Mouse (Mus musculus) CH12.LX (cell line): ENCODE results near the gene Mllt10. TPM values are rescaled to one million over a fixed set of nuclear protein-coding genes. Genes with fewer than 3 reads are reported as not detected.

Source experiments
- DNase-seq: peaks from one replicate; pipeline ENCODE4 v3.0.0-alpha.2; 2013; ENCODE audit errors: extremely low read depth
- H3K27ac ChIP-seq: 2 replicates; pipeline ENCODE4 v1.5.1; 2012; ENCODE audit warnings: low read depth, mild to moderate bottlenecking, control low read depth, moderate library complexity; ENCODE audit not compliant: insufficient read depth
- H3K27me3 ChIP-seq: replicated peaks from 2 replicates; pipeline ENCODE3; 2012; ENCODE audit warnings: inconsistent platforms
- H3K36me3 ChIP-seq, 2 experiments: replicated peaks in 1 of 2; 2 replicates each; pipeline versions ENCODE3 to v1.6.1; 2012; ENCODE audit warnings: inconsistent platforms in 1 of 2, low read length in 1 of 2, mild to moderate bottlenecking in 1 of 2, mixed read lengths in 1 of 2, moderate library complexity in 1 of 2; ENCODE audit not compliant: control insufficient read depth in 1 of 2, insufficient read depth in 1 of 2
- H3K4me1 ChIP-seq, 2 experiments: 2 replicates each; pipeline ENCODE4 v1.6.1; 2012; ENCODE audit warnings: inconsistent platforms in 1 of 2, moderate library complexity in 1 of 2; ENCODE audit not compliant: insufficient read depth in 2 of 2, control insufficient read depth in 1 of 2
- H3K4me2 ChIP-seq: 2 replicates; pipeline ENCODE4 v1.6.1; 2012; ENCODE audit warnings: low read depth, mild to moderate bottlenecking, control low read depth; ENCODE audit not compliant: poor library complexity, insufficient read depth, severe bottlenecking
- H3K4me3 ChIP-seq, 3 experiments: fragments of 150-350 bp in 1 of 3; sonication (generic) in 1 of 3; replicated peaks in 1 of 3; 2 replicates each; pipeline versions ENCODE3 to v1.5.1; 2011 to 2012; ENCODE audit warnings: low read depth in 2 of 3, low read length in 2 of 3, mild to moderate bottlenecking in 2 of 3, moderate library complexity in 2 of 3, control low read depth in 1 of 3, improper control_type of control experiment in 1 of 3, inconsistent platforms in 1 of 3, mixed read lengths in 1 of 3; ENCODE audit not compliant: poor library complexity in 1 of 3
- H3K79me2 ChIP-seq: replicated peaks from 2 replicates; pipeline ENCODE4 v1.6.1; 2012; ENCODE audit warnings: mild to moderate bottlenecking, moderate library complexity; ENCODE audit not compliant: control insufficient read depth, poor library complexity, insufficient read depth, severe bottlenecking; ENCODE audit errors: extremely low read depth
- H3K9ac ChIP-seq: 2 replicates; pipeline ENCODE4 v1.6.1; 2012; ENCODE audit warnings: low read depth, mild to moderate bottlenecking, control low read depth, moderate library complexity; ENCODE audit not compliant: insufficient read depth
- H3K9me3 ChIP-seq: replicated peaks from 2 replicates; pipeline ENCODE3; 2012; ENCODE audit warnings: low read length, inconsistent platforms, mixed read lengths
- CHD2 ChIP-seq: IDR thresholded peaks from 2 replicates; pipeline ENCODE4 v1.6.1; 2011; ENCODE audit warnings: low read length, improper control_type of control experiment
- CTCF ChIP-seq, 2 experiments: IDR thresholded peaks in 1 of 2; conservative IDR thresholded peaks in 1 of 2; 2 replicates each; pipeline ENCODE4 v1.5.1; 2011 to 2012; ENCODE audit warnings: low read depth in 2 of 2, low read length in 2 of 2, improper control_type of control experiment in 1 of 2, inconsistent platforms in 1 of 2, mild to moderate bottlenecking in 1 of 2, moderate library complexity in 1 of 2
- ELF1 ChIP-seq: IDR thresholded peaks from 2 replicates; pipeline ENCODE4 v1.6.1; 2014; ENCODE audit warnings: low read depth, mild to moderate bottlenecking, inconsistent platforms, low read length, improper control_type of control experiment
- GABPA ChIP-seq: IDR thresholded peaks from 2 replicates; pipeline ENCODE4 v1.6.1; 2012; ENCODE audit warnings: low read depth, low read length, improper control_type of control experiment, inconsistent platforms; ENCODE audit not compliant: insufficient replicate concordance
- HCFC1 ChIP-seq: IDR thresholded peaks from 2 replicates; pipeline ENCODE4 v1.6.1; 2012; ENCODE audit warnings: low read depth, mild to moderate bottlenecking, inconsistent platforms, low read length, improper control_type of control experiment
- JUN ChIP-seq: IDR thresholded peaks from 2 replicates; pipeline ENCODE4 v1.6.1; 2011; ENCODE audit warnings: low read depth, mild to moderate bottlenecking, low read length, improper control_type of control experiment, moderate library complexity; ENCODE audit not compliant: insufficient read depth
- JUND ChIP-seq: conservative IDR thresholded peaks from 2 replicates; pipeline ENCODE4 v1.6.1; 2011; ENCODE audit warnings: low read depth, low read length, improper control_type of control experiment
- KAT2A ChIP-seq: IDR thresholded peaks from 2 replicates; pipeline ENCODE4 v1.6.1; 2012; ENCODE audit warnings: low read length, improper control_type of control experiment, inconsistent platforms; ENCODE audit not compliant: insufficient replicate concordance
- MAFK ChIP-seq: IDR thresholded peaks from 2 replicates; pipeline ENCODE4 v1.6.1; 2011; ENCODE audit warnings: low read length, improper control_type of control experiment; ENCODE audit not compliant: insufficient replicate concordance
- MAZ ChIP-seq: IDR thresholded peaks from 2 replicates; pipeline ENCODE4 v1.6.1; 2012; ENCODE audit warnings: low read depth, mild to moderate bottlenecking, inconsistent platforms, low read length, improper control_type of control experiment, moderate library complexity
- MEF2A ChIP-seq: IDR thresholded peaks from 2 replicates; pipeline ENCODE4 v1.6.1; 2014; ENCODE audit warnings: low read depth, mild to moderate bottlenecking, inconsistent platforms, low read length, improper control_type of control experiment, borderline replicate concordance
- MYC ChIP-seq: IDR thresholded peaks from 2 replicates; pipeline ENCODE4 v1.6.1; 2011; ENCODE audit warnings: low read depth, mild to moderate bottlenecking, improper control_type of control experiment, low read length
- NRF1 ChIP-seq: IDR thresholded peaks from 2 replicates; pipeline ENCODE4 v1.6.1; 2014; ENCODE audit warnings: low read depth, mild to moderate bottlenecking, inconsistent platforms, low read length, improper control_type of control experiment, moderate library complexity
- PAX5 ChIP-seq: IDR thresholded peaks from 2 replicates; pipeline ENCODE4 v1.6.1; 2012; ENCODE audit warnings: low read length, inconsistent platforms, mixed read lengths
- POLR2A ChIP-seq: IDR thresholded peaks from 2 replicates; pipeline ENCODE4 v1.6.1; 2011; ENCODE audit warnings: low read depth, mild to moderate bottlenecking, improper control_type of control experiment, low read length
- RAD21 ChIP-seq: IDR thresholded peaks from 2 replicates; pipeline ENCODE4 v1.6.1; 2011; ENCODE audit warnings: low read depth, mild to moderate bottlenecking, low read length, improper control_type of control experiment, moderate library complexity
- RCOR1 ChIP-seq: conservative IDR thresholded peaks from 2 replicates; pipeline ENCODE4 v1.6.1; 2012; ENCODE audit warnings: low read depth, mild to moderate bottlenecking, inconsistent platforms, low read length, improper control_type of control experiment
- SMC3 ChIP-seq: IDR thresholded peaks from 2 replicates; pipeline ENCODE4 v1.6.1; 2011; ENCODE audit warnings: low read depth, low read length, improper control_type of control experiment
- TCF12 ChIP-seq: IDR thresholded peaks from 2 replicates; pipeline ENCODE4 v1.6.1; 2014; ENCODE audit warnings: low read depth, mild to moderate bottlenecking, inconsistent platforms, low read length, improper control_type of control experiment
- UBTF ChIP-seq: IDR thresholded peaks from 2 replicates; pipeline ENCODE4 v1.6.1; 2012; ENCODE audit warnings: low read depth, mild to moderate bottlenecking, inconsistent platforms, low read length, improper control_type of control experiment, moderate library complexity
- USF1 ChIP-seq: IDR thresholded peaks from 2 replicates; pipeline ENCODE4 v1.6.1; 2014; ENCODE audit warnings: low read depth, mild to moderate bottlenecking, inconsistent platforms, low read length, improper control_type of control experiment
- USF2 ChIP-seq: conservative IDR thresholded peaks from 2 replicates; pipeline ENCODE4 v1.6.1; 2011; ENCODE audit warnings: low read depth, low read length, improper control_type of control experiment
- ZMIZ1 ChIP-seq: IDR thresholded peaks from 2 replicates; pipeline ENCODE4 v1.6.1; 2012; ENCODE audit warnings: low read depth, mild to moderate bottlenecking, inconsistent platforms, low read length, improper control_type of control experiment
- ZNF384 ChIP-seq: IDR thresholded peaks from 2 replicates; pipeline ENCODE4 v1.6.1; 2012; ENCODE audit warnings: low read depth, low read length, improper control_type of control experiment, inconsistent platforms
- dilution Hi-C: fragments of 300-500 bp; cut with MboI; formaldehyde crosslinking; loops from 2 replicates; pipeline ENCODE4 v1.14.3; 2020; ENCODE audit warnings: low sequenced_read_pairs; ENCODE audit not compliant: extremely low pct_unique_long_range_greater_than_20kb, extremely low pct_ligation_motif_present
- in situ Hi-C: fragments of 300-500 bp; cut with MboI; formaldehyde crosslinking; loops from 3 replicates; pipeline ENCODE4 v1.14.3; 2019; ENCODE audit warnings: low sequenced_read_pairs, low pct_ligation_motif_present, low pct_unique_long_range_greater_than_20kb, mixed read lengths
- polyA plus RNA-seq: library from polyadenylated mRNA; unstranded; fragments of >175 nt; gene quantifications from 2 replicates; pipeline ENCODE4 v1.2.1, GENCODE M21; 2012; ENCODE audit warnings: low read depth; ENCODE audit not compliant: insufficient read length
- total RNA-seq, 2 experiments: library from RNA; depleted of rRNA; stranded (reverse); fragments of 300-350 nt in 1 of 2; fragments of >200 nt in 1 of 2; gene quantifications; 2 replicates each; pipeline ENCODE4 v1.2.3; 2012 to 2014

The Mllt10 gene
- total and polyA plus RNA-seq, 3 experiments = 22.0 to 39.2 (median 27.2) TPM

DNA sequence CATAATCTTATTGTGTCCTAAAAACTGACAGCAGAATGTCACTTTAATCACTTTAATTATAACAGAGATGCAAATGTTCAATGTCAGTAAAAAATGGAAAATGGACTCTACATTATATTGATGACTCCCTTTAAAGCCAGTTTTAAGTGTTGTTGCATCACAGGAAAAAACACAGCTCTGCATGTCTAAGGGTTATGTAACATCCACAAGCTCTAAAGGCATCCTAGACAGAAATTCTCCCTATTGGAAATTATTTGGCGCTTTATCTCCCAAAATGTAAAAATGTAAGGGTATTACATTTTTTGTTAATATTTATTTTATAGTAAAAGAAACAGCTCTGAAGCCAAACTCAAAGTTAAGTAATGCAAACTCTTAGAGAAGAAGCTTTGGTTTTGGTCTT is 4.9 kb downstream of the Mllt10 start:
- TF ChIP-seq PAX5 (no peak), MEF2A (no peak), MAFK (no peak), ELF1 (no peak), RCOR1 (no peak), CTCF (conservative IDR thresholded peaks at IDR 0.05 in 1 of 2, IDR thresholded peaks at IDR 0.05 in 1 of 2; ENCODE audit: low read depth in 2 of 2, low read length in 2 of 2) (no peak), ZMIZ1 (no peak), USF2 (no peak), TCF12 (no peak), GABPA (no peak), USF1 (no peak), MAZ (no peak), JUN (no peak), MYC (no peak)
- Histone ChIP-seq H3K79me2 (peaks cover 11% of the 10 kb centered on the region), H3K4me2 (no peak overlapping the region), H3K4me3 (no peak overlapping the region), H3K4me1 (peaks cover 0 to 21% of the 10 kb centered on the region in 2 experiments; a peak in 2 of 4 replicates), H3K9ac (no peak overlapping the region), H3K27ac (no peak overlapping the region), H3K9me3 (no peaks in the 10 kb centered on the region), H3K36me3 (no peaks in the 10 kb centered on the region), H3K27me3 (no peaks in the 10 kb centered on the region)
- in situ Hi-C loops (no loop called here), dilution Hi-C loops (no loop called here)
- no peak for DNase-seq

- Histone ChIP-seq H3K4me3 (no peak overlapping the region), H3K4me1 (peaks cover 0 to 16% of the 10 kb centered on the region in 2 experiments; a peak in 2 of 4 replicates), H3K9me3 (no peaks in the 10 kb centered on the region), H3K27ac (no peak overlapping the region), H3K27me3 (no peaks in the 10 kb centered on the region), H3K36me3 (peaks cover 0 to 1% of the 10 kb centered on the region in 2 experiments), H3K79me2 (peaks cover 14% of the 10 kb centered on the region), H3K9ac (no peak overlapping the region), H3K4me2 (no peak overlapping the region)
- in situ Hi-C loops = no loop called here
- dilution Hi-C loops = no loop called here
- TF ChIP-seq UBTF (no peak), RAD21 (no peak), TCF12 (no peak), HCFC1 (no peak), ZNF384 (no peak), POLR2A (no peak), MEF2A (no peak), JUND (no peak), KAT2A (no peak), SMC3 (no peak), CTCF (conservative IDR thresholded peaks at IDR 0.05 in 1 of 2, IDR thresholded peaks at IDR 0.05 in 1 of 2; ENCODE audit: low read depth in 2 of 2, low read length in 2 of 2) (no peak), NRF1 (no peak), CHD2 (no peak)
- no peak for DNase-seq
These were observed 5.4 kb downstream of the Mllt10 start for GRCm38 (mm10) chr2:18060396-18060795.
